Mouse (Mus musculus): ENCODE measurements at regions not wholly inside any gene's neighbourhood (a gene's known extent, or its start where the extent isn't known, plus 50 kb on each side); places are given as distances from the start of the nearest gene placed in this dataset.

DNA sequence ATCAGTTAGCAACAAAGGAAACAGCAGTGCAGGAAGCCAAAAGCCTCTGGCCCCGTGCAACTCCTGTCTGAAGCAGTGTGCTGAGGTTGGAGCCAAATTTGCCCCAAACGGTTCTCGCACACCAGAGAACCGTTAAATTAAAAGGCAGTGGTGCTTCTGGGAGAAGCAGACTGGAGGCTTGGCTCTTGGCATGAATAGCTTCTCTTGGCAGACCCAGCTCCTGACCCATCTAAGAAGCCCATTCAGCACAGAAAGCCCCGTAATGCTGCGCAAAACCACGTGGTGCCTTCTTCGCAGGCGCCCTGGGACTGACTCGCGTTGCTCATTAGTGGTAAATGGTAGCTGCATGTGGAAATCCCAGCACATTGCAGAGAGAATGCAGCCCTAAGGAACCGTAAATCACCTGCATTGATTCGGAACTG is 340.2 kb upstream of the Slc24a2 start:
- peak in 1 of 2 experiments; percentile 49 for DNase-seq (ENCODE audit: low spot score in 2 of 2)

GRCm38 (mm10) chr4:87566616-87567015 is 336.3 kb upstream of the Slc24a2 start:
- DNase-seq (ENCODE audit: low spot score in 2 of 2), result peak; percentile 21 to 34

DNA sequence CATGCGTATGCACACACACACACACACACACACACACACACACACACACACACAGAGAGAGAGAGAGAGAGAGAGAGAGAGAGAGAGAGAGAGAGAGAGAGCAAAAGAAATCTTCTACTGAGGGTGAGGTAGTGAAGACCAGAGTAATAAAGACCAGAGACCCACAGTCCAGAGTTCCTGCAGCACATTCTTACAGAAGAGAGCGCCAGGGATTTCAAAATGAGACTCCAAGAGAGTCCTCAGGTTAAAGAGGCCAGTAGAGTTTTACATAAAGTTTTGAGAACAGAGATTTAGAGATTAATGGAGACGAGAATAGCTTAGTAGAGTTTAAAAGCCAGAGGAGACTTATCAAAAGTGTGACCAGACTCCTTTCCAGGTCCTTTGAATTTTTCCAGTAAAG is 324.6 kb upstream of the Slc24a2 start:
- DNase-seq (ENCODE audit: low spot score in 2 of 2), result no peak
